In the genomic region with DNA sequence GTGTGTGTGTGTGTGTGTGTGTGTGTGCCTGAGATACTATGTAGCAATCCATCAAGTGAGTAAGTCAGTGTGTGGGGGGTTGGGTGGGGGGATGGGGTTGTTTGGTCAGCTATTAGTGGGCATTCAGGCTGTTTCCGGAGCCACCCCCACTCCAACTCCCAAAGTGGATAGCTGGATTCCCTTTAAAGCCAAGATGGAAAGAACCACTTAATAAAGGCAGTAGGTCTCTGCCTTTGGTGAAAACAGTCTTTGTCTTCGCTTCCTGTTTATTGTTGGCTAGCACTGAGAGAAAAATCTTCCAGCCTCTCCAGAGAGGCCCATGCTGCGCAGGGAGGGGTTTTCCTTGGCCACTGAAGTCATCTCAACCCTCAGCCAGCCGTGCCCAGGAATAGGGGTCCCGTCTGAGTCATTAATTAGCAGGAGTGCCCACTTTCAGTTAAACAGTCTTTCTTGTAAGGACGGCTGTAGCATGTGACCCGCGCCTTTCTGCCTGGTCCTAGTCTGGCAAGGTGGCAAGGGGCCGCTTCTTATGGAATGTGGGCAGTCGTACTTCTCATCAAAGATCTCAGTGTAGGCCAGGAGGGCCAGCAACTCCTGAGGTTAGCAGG, we compare ENCODE assay signal across 8 mouse cellular contexts. TPM values are rescaled to one million over a fixed set of nuclear protein-coding genes. Genes with fewer than 3 reads are reported as not detected.
DNase-seq lines count a peak whose midpoint lies in the region; ATAC-seq lines count a peak whose summit lies in the region.

No protein-coding gene starts in this region.

- H3K27me3 ChIP-seq in forebrain, embryonic 10.5 days (ENCODE audit: poor library complexity, severe bottlenecking) = no peaks in the 10 kb centered on the region
- H3K27me3 ChIP-seq in forebrain, embryonic 13.5 days = no peaks in the 10 kb centered on the region
- no peaks in the 10 kb centered on the region for H3K27me3 ChIP-seq in intestine, embryonic 16.5 days (replicated peaks; ENCODE audit: control insufficient read depth, insufficient read depth, low read length)

- H3K4me2 ChIP-seq in forebrain, embryonic 13.5 days = no peak overlapping the region; the same call in 1 of the 2 replicates
- no peak overlapping the region for H3K4me2 ChIP-seq in intestine, embryonic 16.5 days (ENCODE audit: low read depth, low read length)

- H3K4me3 ChIP-seq in forebrain, embryonic 10.5 days = no peak overlapping the region
- H3K4me3 ChIP-seq in forebrain, embryonic 13.5 days = no peak overlapping the region
- no peak overlapping the region for H3K4me3 ChIP-seq in intestine, embryonic 16.5 days (ENCODE audit: low read length)

- peaks cover 14% of the 10 kb centered on the region for H3K36me3 ChIP-seq in forebrain, embryonic 10.5 days (replicated peaks)
- H3K36me3 ChIP-seq in forebrain, embryonic 13.5 days (ENCODE audit: poor library complexity, severe bottlenecking) = no peaks in the 10 kb centered on the region
- H3K36me3 ChIP-seq in intestine, embryonic 16.5 days (ENCODE audit: control insufficient read depth, insufficient read depth, low read length) = 0 out of 2 replicates have a peak, but pooled peaks cover 2% of the 10 kb centered on the region

- peaks cover 42% of the 10 kb centered on the region for H3K4me1 ChIP-seq in forebrain, embryonic 10.5 days
- peaks cover 33% of the 10 kb centered on the region for H3K4me1 ChIP-seq in forebrain, embryonic 13.5 days
- peaks cover 38% of the 10 kb centered on the region for H3K4me1 ChIP-seq in intestine, embryonic 16.5 days (ENCODE audit: control insufficient read depth, insufficient read depth, low read length)

- no peak overlapping the region for H3K9ac ChIP-seq in forebrain, embryonic 13.5 days
- H3K9ac ChIP-seq in intestine, embryonic 16.5 days (ENCODE audit: low read depth, low read length) = no peak overlapping the region

- H3K9me3 ChIP-seq in forebrain, embryonic 10.5 days = no peaks in the 10 kb centered on the region
- H3K9me3 ChIP-seq in forebrain, embryonic 13.5 days (replicated peaks) = no peaks in the 10 kb centered on the region
- no peaks in the 10 kb centered on the region for H3K9me3 ChIP-seq in intestine, embryonic 16.5 days (ENCODE audit: control insufficient read depth, low read length)

- no peak for ATAC-seq in forebrain, embryonic 13.5 days
- ATAC-seq in intestine, embryonic 16.5 days = peak; percentile 41
- ATAC-seq in activated CD4-positive, CD25-positive, alpha-beta regulatory T cell, adult 4 months = no peak

- H3K27ac ChIP-seq in forebrain, embryonic 10.5 days = peak overlapping the region; percentile 72
- H3K27ac ChIP-seq in forebrain, embryonic 13.5 days = no peak overlapping the region
- H3K27ac ChIP-seq in intestine, embryonic 16.5 days (ENCODE audit: low read length) = peak overlapping the region; percentile 64

- DNase-seq in forebrain, embryonic 10.5 days (ENCODE audit: extremely low spot score, low spot score) = no peak
- peak; percentile 84 for DNase-seq in fibroblast of lung, adult 2 months (ENCODE audit: low read depth)
- DNase-seq in lung, postnatal 36 days = peak; percentile 81
- DNase-seq in testis, postnatal 10 days (ENCODE audit: low spot score) = no peak
- no peak for DNase-seq in cerebellum, adult 9-11 months

- 47% methylated on average over 10 of the region's 10 CpGs for WGBS in forebrain, embryonic 10.5 days
- 28% methylated on average over 10 of the region's 10 CpGs for WGBS in forebrain, embryonic 13.5 days
- 38% methylated on average over 10 of the region's 10 CpGs for WGBS in intestine, embryonic 16.5 days

RNA-seq across cellular contexts. Expression of gene Ano6, which starts 38.1 kb away (rescaled TPM):
- polyA plus RNA-seq in forebrain, embryonic 10.5 days (2016; fragmentation: Nextera tagmentation; extraction: Ambion mirVana) = 32.4 and 35.0 TPM in 2 replicates
- 21.4 and 22.9 TPM in 2 replicates for polyA plus RNA-seq in forebrain, embryonic 13.5 days (2015; fragmentation: Nextera tagmentation; extraction: Ambion mirVana)
- 51.5 and 63.1 TPM in 2 replicates for polyA plus RNA-seq in intestine, embryonic 16.5 days (2015; fragmentation: Nextera tagmentation; extraction: Ambion mirVana)
- polyA plus RNA-seq in activated CD4-positive, CD25-positive, alpha-beta regulatory T cell, adult 4 months (2017; shearing (Covaris generic)) = 10 to 100 TPM; 35.4 to 39.4 TPM

Comparison
In these comparisons a context has a peak if more than half of its experiments do, and no peak if none do; other contexts are left out.
1. DNase-seq: peak in fibroblast of lung, adult 2 months (single experiment) and lung, postnatal 36 days (single experiment); none in forebrain, embryonic 10.5 days (single experiment), testis, postnatal 10 days (single experiment) and cerebellum, adult 9-11 months (single experiment).